Comparison of ENCODE assay signal across 13 mouse cellular contexts in genomic region chr7:45308551-45309240, GRCm38 (mm10). TPM values are rescaled to one million over a fixed set of nuclear protein-coding genes. Genes with fewer than 3 reads are reported as not detected.
DNase-seq lines count a peak whose midpoint lies in the region; ATAC-seq lines count a peak whose summit lies in the region.
"Had no signal": no experiment of that assay in that cellular context is flagged by ENCODE, and none has a peak within 500 bp of the region (broad histone marks: within the 10 kb centered on the region; RNA-seq: fewer than 3 reads in every experiment).

No protein-coding gene starts in this region.

- 72% methylated on average over 15 of the region's 15 CpGs for WGBS in kidney, embryonic 15.5 days
- WGBS in neural tube, embryonic 15.5 days, result 73% methylated on average over 15 of the region's 15 CpGs

- ATAC-seq in kidney, embryonic 15.5 days (replicated peaks; ENCODE audit: low FRiP score), result no peak
- no peak for ATAC-seq in neural tube, embryonic 15.5 days (ENCODE audit: low FRiP score)

- no peak overlapping the region for H3K9ac ChIP-seq in kidney, embryonic 15.5 days
- 0 out of 2 replicates have a peak overlapping the region, but pooled peaks have one; percentile 17 for H3K9ac ChIP-seq in neural tube, embryonic 15.5 days (replicated peaks)
- H3K9ac ChIP-seq: embryonic facial prominence, embryonic 15.5 days; limb, embryonic 15.5 days; neural tube, embryonic 12.5 days had no signal

- no peaks in the 10 kb centered on the region for H3K9me3 ChIP-seq in kidney, embryonic 15.5 days (replicated peaks)
- H3K9me3 ChIP-seq in neural tube, embryonic 15.5 days (replicated peaks), result no peaks in the 10 kb centered on the region
- H3K9me3 ChIP-seq: embryonic facial prominence, embryonic 15.5 days; limb, embryonic 15.5 days; neural tube, embryonic 12.5 days had no signal

- peaks cover 22% of the 10 kb centered on the region for H3K36me3 ChIP-seq in kidney, embryonic 15.5 days
- no peaks in the 10 kb centered on the region for H3K36me3 ChIP-seq in neural tube, embryonic 15.5 days
- H3K36me3 ChIP-seq: neural tube, embryonic 12.5 days had no signal

- peaks cover 48% of the 10 kb centered on the region for H3K4me1 ChIP-seq in kidney, embryonic 15.5 days
- H3K4me1 ChIP-seq in neural tube, embryonic 15.5 days, result peaks cover 29% of the 10 kb centered on the region

- no peak overlapping the region for H3K4me2 ChIP-seq in kidney, embryonic 15.5 days
- H3K4me2 ChIP-seq in neural tube, embryonic 15.5 days, result no peak overlapping the region
- H3K4me2 ChIP-seq: embryonic facial prominence, embryonic 15.5 days; limb, embryonic 15.5 days; neural tube, embryonic 12.5 days had no signal

- H3K4me3 ChIP-seq in kidney, embryonic 15.5 days (replicated peaks), result no peak overlapping the region
- no peak overlapping the region for H3K4me3 ChIP-seq in neural tube, embryonic 15.5 days (replicated peaks)
- H3K4me3 ChIP-seq: embryonic facial prominence, embryonic 15.5 days; limb, embryonic 15.5 days; neural tube, embryonic 12.5 days had no signal

- no peaks in the 10 kb centered on the region for H3K27me3 ChIP-seq in kidney, embryonic 15.5 days
- H3K27me3 ChIP-seq in neural tube, embryonic 15.5 days (replicated peaks), result no peaks in the 10 kb centered on the region
- H3K27me3 ChIP-seq: embryonic facial prominence, embryonic 15.5 days; limb, embryonic 15.5 days; neural tube, embryonic 12.5 days had no signal

- H3K27ac ChIP-seq in kidney, embryonic 15.5 days, result no peak overlapping the region
- H3K27ac ChIP-seq in neural tube, embryonic 15.5 days (replicated peaks), result no peak overlapping the region
- H3K27ac ChIP-seq: embryonic facial prominence, embryonic 15.5 days; limb, embryonic 15.5 days; neural tube, embryonic 12.5 days had no signal

- peak; percentile 23 to 32 for DNase-seq in kidney, postnatal 25 days
- peak; percentile 21 for DNase-seq in thymus, postnatal 14 days
- DNase-seq in thymus, postnatal 36 days, result no peak
- DNase-seq in R1 (ENCODE audit: low read depth, low spot score), result peak; percentile 67
- DNase-seq in embryo, embryonic 10.5 days (ENCODE audit: low spot score), result no peak
- DNase-seq: layer of hippocampus, postnatal 36 days had no signal

RNA-seq across cellular contexts. Expression of gene Trpm4, which starts 24.9 kb away (rescaled TPM):
- polyA plus RNA-seq in kidney, embryonic 15.5 days (2015; fragmentation: Nextera tagmentation; extraction: Ambion mirVana), result 17.4 and 19.0 TPM in 2 replicates
- 9.4 and 12.0 TPM in 2 replicates for polyA plus RNA-seq in neural tube, embryonic 15.5 days (2015; fragmentation: Nextera tagmentation; extraction: Ambion mirVana)

RNA-seq across cellular contexts. Expression of gene Hrc, which starts 26.4 kb away (rescaled TPM):
- polyA plus RNA-seq in kidney, embryonic 15.5 days (2015; fragmentation: Nextera tagmentation; extraction: Ambion mirVana), result 2.1 and 2.5 TPM in 2 replicates
- polyA plus RNA-seq in neural tube, embryonic 15.5 days (2015; fragmentation: Nextera tagmentation; extraction: Ambion mirVana), result 0.75 and 0.79 TPM in 2 replicates

RNA-seq across cellular contexts. Expression of gene Slc6a21, which starts 31.4 kb away (rescaled TPM):
- not detected in 2 replicates for polyA plus RNA-seq in kidney, embryonic 15.5 days (2015; fragmentation: Nextera tagmentation; extraction: Ambion mirVana)
- polyA plus RNA-seq in neural tube, embryonic 15.5 days (2015; fragmentation: Nextera tagmentation; extraction: Ambion mirVana), result not detected in 2 replicates
- polyA plus RNA-seq: embryonic facial prominence, embryonic 15.5 days; hindbrain, embryonic 11.5 days; kidney, embryonic 16.5 days; limb, embryonic 15.5 days; neural tube, embryonic 12.5 days had no signal

RNA-seq across cellular contexts. Expression of gene Ppfia3, which starts 58.1 kb away (rescaled TPM):
- polyA plus RNA-seq in kidney, embryonic 15.5 days (2015; fragmentation: Nextera tagmentation; extraction: Ambion mirVana), result 6.7 and 7.5 TPM in 2 replicates
- polyA plus RNA-seq in neural tube, embryonic 15.5 days (2015; fragmentation: Nextera tagmentation; extraction: Ambion mirVana), result 27.3 and 29.5 TPM in 2 replicates

Comparison
In these comparisons a context has a peak if more than half of its experiments do, and no peak if none do; other contexts are left out.
1. DNase-seq: peak in kidney, postnatal 25 days (2 of 2), thymus, postnatal 14 days (single experiment) and R1 (single experiment); none in thymus, postnatal 36 days (0 of 2) and embryo, embryonic 10.5 days (single experiment).